Mouse (Mus musculus) embryonic facial prominence, embryonic 11.5 days (tissue): ENCODE measurements around the gene Gcdh. TPM values are rescaled to one million over a fixed set of nuclear protein-coding genes. Genes with fewer than 3 reads are reported as not detected.
"Not testable (repeated sequence)": the region's sequence is repeated elsewhere in the genome, so short reads cannot be mapped to it uniquely, and the experiment has no call there.

ENCODE experiments used
- ATAC-seq: fragments of 200-750 bp; cut with Nextera tagmentation; replicated peaks from 2 replicates; pipeline ENCODE4 v1.8.0; 2017; ENCODE audit warnings: low read depth; ENCODE audit not compliant: insufficient number of reproducible peaks, low FRiP score, low TSS enrichment
- DNase-seq: peaks from one replicate; pipeline ENCODE4 v3.0.0-alpha.2; 2015; ENCODE audit warnings: low spot score
- H3K27ac ChIP-seq: fragments of 300-500 bp; sonication (generic); replicated peaks from 2 replicates; pipeline ENCODE4 v1.5.1; 2014; ENCODE audit warnings: mild to moderate bottlenecking, low read depth, low read length, control low read depth
- H3K27me3 ChIP-seq: fragments of 300-500 bp; sonication (generic); 2 replicates; pipeline ENCODE4 v1.6.1; 2014; ENCODE audit warnings: mild to moderate bottlenecking, low read length, moderate library complexity, mixed read lengths; ENCODE audit not compliant: control insufficient read depth, insufficient read depth
- H3K36me3 ChIP-seq: fragments of 300-500 bp; sonication (generic); replicated peaks from 2 replicates; pipeline ENCODE4 v1.6.1; 2014; ENCODE audit warnings: low read depth, mild to moderate bottlenecking, low read length, moderate library complexity, mixed read lengths; ENCODE audit not compliant: control insufficient read depth, insufficient read depth
- H3K4me1 ChIP-seq: fragments of 300-500 bp; sonication (generic); 2 replicates; pipeline ENCODE4 v1.6.1; 2014; ENCODE audit warnings: low read length, mixed read lengths; ENCODE audit not compliant: control insufficient read depth, insufficient read depth
- H3K4me2 ChIP-seq: fragments of 300-500 bp; sonication (generic); 2 replicates; pipeline ENCODE4 v1.6.1; 2014; ENCODE audit warnings: low read depth, mild to moderate bottlenecking, control low read depth, low read length, moderate library complexity
- H3K4me3 ChIP-seq: fragments of 300-500 bp; sonication (generic); 2 replicates; pipeline ENCODE4 v1.5.1; 2014; ENCODE audit warnings: low read depth, low read length, control low read depth
- H3K9ac ChIP-seq: fragments of 300-500 bp; sonication (generic); replicated peaks from 2 replicates; pipeline ENCODE4 v1.6.1; 2014; ENCODE audit warnings: mild to moderate bottlenecking, control low read depth, low read length
- H3K9me3 ChIP-seq: fragments of 300-500 bp; sonication (generic); replicated peaks from 2 replicates; pipeline ENCODE4 v1.6.1; 2016; ENCODE audit warnings: mild to moderate bottlenecking, low read length, inconsistent platforms, mixed read lengths; ENCODE audit not compliant: control insufficient read depth
- WGBS: fragments of 180-500 bp; shearing (Covaris S2); extraction: QIAGEN DNeasy Blood & Tissue Kit; methylation state at CpG from one replicate; pipeline ENCODE4 v1.1.7; 2014; 5-methylcytosine and 5-hydroxymethylcytosine counted together
- polyA plus RNA-seq: library from polyadenylated mRNA; unstranded; fragments of >200 nt; fragmentation: Nextera tagmentation; extraction: Ambion mirVana; gene quantifications from 2 replicates; pipeline ENCODE4 v1.2.1, GENCODE M21; 2014

Gene Gcdh
- polyA plus RNA-seq, 1 experiment from 2014 or later: 40.3 TPM

DNA sequence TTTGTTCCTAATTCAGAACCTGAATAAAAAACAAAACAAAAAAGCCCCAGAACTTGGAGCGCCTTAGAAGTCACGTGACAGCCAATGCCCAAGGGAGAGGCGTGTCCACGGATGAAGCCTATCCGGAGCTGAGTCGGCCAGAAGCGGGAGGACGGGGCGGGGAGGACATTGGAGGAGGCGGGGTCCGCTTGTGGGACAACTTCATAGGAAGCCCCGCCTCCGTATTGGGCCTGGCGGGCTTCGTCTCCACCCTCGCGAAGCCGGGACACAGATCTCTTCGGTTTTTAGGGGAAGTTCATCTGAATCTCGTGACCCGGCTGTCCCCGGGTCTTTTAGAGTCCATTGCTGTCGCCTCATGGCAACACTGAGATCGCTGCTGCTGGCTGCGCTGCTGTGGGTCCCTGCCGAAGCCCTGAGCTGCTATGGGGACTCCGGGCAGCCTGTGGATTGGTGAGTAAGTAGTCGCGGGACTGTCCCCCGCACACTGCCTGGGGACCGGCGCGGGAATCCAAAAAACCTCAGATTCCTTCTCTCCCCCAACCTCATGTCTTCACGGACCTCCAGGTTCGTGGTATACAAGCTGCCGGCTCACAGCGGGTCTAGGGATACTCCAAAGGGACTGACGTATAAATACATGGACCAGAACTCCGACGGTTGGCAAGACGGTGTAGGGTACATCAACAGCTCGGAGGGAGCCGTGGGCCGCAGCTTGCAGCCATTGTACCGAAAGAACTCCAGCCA, 14.9 kb upstream of the Gcdh start, which contains the start of gene Dnase2a:
Gene Dnase2a, plus strand, starts transcription at position 140 of the 741 bp plus-strand sequence.
- no peak within 1 kb of the TSS for H3K27ac ChIP-seq
- peak within 1 kb of the TSS; percentile 67 for H3K9ac ChIP-seq
- no peaks in the 10 kb centered on the region for H3K36me3 ChIP-seq
- H3K9me3 ChIP-seq: no peaks in the 10 kb centered on the region
- DNase-seq (peak; percentile 100), ATAC-seq (peak; percentile 76)
- H3K4me2 ChIP-seq: peak within 1 kb of the TSS; percentile 78
- peak within 1 kb of the TSS; percentile 59 for H3K4me3 ChIP-seq
- peaks cover 3% of the 10 kb centered on the region; the same call in 1 of the 2 replicates for H3K4me1 ChIP-seq
- H3K27me3 ChIP-seq: peaks cover 24% of the 10 kb centered on the region
- under 1% methylated on average over 45 of the region's 45 CpGs for whole genome bisulfite sequencing

DNA sequence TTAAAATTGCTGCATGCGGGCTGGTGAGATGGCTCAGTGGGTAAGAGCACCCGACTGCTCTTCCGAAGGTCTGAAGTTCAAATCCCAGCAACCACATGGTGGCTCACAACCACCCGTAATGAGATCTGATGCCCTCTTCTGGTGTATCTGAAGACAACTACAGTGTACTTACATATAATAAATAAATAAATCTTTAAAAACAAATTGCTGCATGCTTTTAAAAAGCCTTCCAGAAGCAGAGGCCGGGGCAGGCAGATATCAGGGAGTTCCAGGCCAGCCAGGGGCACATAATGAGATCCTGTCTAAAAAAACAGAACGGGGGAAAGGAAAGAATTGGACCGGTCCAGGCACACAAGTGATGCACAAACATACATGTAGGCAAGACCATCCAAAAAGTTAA, 14.3 kb upstream of the Gcdh start:
- H3K4me3 ChIP-seq: peak overlapping the region; percentile 59
- not testable (repeated sequence) for H3K4me1 ChIP-seq, H3K27ac ChIP-seq, H3K36me3 ChIP-seq, H3K9me3 ChIP-seq, ATAC-seq, DNase-seq
- 0 out of 2 replicates have a peak overlapping the region, but pooled peaks have one; percentile 22 for H3K9ac ChIP-seq
- peak overlapping the region; percentile 78 for H3K4me2 ChIP-seq
- WGBS: 19% methylated on average over 7 of the region's 7 CpGs
- H3K27me3 ChIP-seq: peaks cover 18% of the 10 kb centered on the region

DNA sequence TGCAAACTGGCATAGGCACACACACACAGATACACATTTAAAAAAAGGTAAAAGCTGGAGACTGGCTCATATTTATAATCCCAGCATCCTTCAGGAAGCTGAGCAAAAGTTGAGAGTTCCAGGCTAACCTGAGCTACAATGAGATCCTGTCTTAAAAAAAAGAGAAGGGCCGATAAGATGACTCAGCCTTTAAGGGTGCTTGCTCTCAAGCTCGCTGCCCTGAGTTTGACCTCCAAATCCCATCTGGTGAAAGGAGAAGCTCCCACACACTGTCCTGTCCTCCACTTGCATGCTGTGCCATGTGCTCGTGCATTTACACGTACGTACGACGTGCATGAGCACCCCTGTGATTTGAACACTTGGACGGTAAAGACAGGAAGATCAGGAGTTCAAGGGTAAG, 13.8 kb upstream of the Gcdh start:
- no peaks in the 10 kb centered on the region for H3K36me3 ChIP-seq
- H3K9ac ChIP-seq: no peak overlapping the region
- H3K27ac ChIP-seq: no peak overlapping the region
- H3K4me2 ChIP-seq: no peak overlapping the region
- ATAC-seq (no peak), DNase-seq (no peak)
- H3K9me3 ChIP-seq: no peaks in the 10 kb centered on the region
- H3K4me1 ChIP-seq: peaks cover 3% of the 10 kb centered on the region; the same call in 1 of the 2 replicates
- WGBS: 71% methylated on average over 8 of the region's 8 CpGs
- H3K4me3 ChIP-seq: no peak overlapping the region
- H3K27me3 ChIP-seq: peaks cover 13% of the 10 kb centered on the region

DNA sequence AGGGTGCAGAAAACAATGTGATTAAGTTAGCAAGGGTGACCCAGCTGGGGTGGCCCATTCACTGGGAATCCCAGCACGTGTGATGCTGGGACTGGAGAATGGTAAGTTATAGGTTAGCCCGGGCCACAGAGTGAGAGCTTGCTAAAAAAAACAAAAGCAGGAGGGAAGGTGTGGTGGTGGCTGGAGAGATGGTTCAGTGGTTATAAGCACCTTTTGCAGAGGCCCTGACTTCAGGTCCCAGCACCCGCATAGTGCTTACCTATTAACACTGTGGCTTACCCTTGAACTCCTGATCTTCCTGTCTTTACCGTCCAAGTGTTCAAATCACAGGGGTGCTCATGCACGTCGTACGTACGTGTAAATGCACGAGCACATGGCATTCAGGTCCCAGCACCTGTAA, 13.3 kb upstream of the Gcdh start:
- H3K9ac ChIP-seq: no peak overlapping the region
- no peak overlapping the region for H3K4me2 ChIP-seq
- H3K36me3 ChIP-seq: no peaks in the 10 kb centered on the region
- no peaks in the 10 kb centered on the region for H3K9me3 ChIP-seq
- no peak for DNase-seq
- ATAC-seq: no peak
- no peak overlapping the region for H3K27ac ChIP-seq
- WGBS: 90% methylated on average over 9 of the region's 9 CpGs
- peaks cover 3% of the 10 kb centered on the region; the same call in 1 of the 2 replicates for H3K4me1 ChIP-seq
- H3K27me3 ChIP-seq: peaks cover 9% of the 10 kb centered on the region
- H3K4me3 ChIP-seq: no peak overlapping the region

DNA sequence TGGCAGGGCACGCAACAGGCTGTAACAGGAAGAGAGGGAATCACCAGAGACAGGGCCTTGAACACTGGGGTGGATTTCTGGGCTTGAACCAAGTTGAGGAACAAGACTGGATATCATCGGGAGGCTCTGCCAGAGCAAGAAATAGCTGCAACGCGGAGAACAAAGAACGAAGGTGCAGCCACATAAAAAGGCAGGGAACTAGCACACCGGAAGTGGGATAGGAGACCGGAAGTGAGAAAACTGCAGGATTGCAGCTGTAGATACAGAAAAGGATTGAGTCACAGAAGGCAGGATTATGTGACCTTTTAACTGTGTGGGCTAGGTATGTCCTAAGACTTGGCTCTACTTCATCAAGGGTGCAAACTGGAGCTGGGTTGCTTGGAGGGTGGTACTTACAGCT, 10.6 kb upstream of the Gcdh start:
- no peak for DNase-seq
- H3K27me3 ChIP-seq: peaks cover 3% of the 10 kb centered on the region
- no peak overlapping the region for H3K4me2 ChIP-seq
- H3K9ac ChIP-seq: no peak overlapping the region
- WGBS: 89% methylated on average over 7 of the region's 7 CpGs
- H3K36me3 ChIP-seq: no peaks in the 10 kb centered on the region
- H3K9me3 ChIP-seq: no peaks in the 10 kb centered on the region
- H3K4me3 ChIP-seq: no peak overlapping the region
- H3K27ac ChIP-seq: no peak overlapping the region
- peaks cover 3% of the 10 kb centered on the region; the same call in 1 of the 2 replicates for H3K4me1 ChIP-seq
- ATAC-seq: no peak

DNA sequence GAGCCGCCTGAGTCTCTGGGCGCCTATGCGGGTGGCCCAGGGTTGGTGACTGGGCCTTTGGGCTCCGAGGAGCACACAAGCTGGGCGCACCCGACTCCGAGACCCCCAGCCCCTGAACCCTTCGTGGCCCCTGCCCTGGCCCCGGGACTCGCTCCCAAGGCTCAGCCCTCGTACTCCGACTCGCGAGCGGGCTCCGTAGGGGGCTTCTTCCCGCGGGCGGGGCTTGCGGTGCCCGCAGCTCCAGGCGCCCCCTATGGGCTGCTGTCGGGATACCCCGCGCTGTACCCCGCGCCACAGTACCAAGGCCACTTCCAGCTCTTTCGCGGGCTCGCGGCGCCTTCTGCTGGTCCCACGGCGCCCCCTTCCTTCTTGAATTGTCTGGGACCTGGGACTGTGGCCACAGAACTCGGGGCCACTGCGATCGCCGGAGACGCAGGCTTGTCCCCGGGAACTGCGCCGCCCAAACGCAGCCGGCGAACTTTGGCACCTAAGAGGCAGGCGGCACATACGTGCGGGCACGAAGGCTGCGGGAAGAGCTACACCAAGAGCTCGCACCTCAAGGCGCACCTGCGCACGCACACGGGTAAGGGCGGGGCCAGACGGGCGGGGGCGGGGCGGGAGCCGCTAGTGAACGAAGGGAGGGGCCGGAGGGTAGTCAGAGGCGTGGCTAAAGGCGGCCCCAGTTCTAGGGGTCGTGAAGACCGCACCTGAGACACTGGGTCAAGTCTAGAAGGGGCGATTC, 9.4 kb upstream of the Gcdh start:
- 0 out of 2 replicates have a peak overlapping the region, but pooled peaks have one; percentile 38 for H3K27ac ChIP-seq
- no peaks in the 10 kb centered on the region for H3K4me1 ChIP-seq
- peak overlapping the region; percentile 80 for H3K9ac ChIP-seq
- H3K4me2 ChIP-seq: peak overlapping the region; percentile 97
- peak overlapping the region; percentile 61 for H3K4me3 ChIP-seq
- WGBS: under 1% methylated on average over 67 of the region's 68 CpGs
- H3K27me3 ChIP-seq: no peaks in the 10 kb centered on the region
- no peaks in the 10 kb centered on the region for H3K36me3 ChIP-seq
- DNase-seq (peak; percentile 91), ATAC-seq (peak; percentile 76)
- no peaks in the 10 kb centered on the region for H3K9me3 ChIP-seq

DNA sequence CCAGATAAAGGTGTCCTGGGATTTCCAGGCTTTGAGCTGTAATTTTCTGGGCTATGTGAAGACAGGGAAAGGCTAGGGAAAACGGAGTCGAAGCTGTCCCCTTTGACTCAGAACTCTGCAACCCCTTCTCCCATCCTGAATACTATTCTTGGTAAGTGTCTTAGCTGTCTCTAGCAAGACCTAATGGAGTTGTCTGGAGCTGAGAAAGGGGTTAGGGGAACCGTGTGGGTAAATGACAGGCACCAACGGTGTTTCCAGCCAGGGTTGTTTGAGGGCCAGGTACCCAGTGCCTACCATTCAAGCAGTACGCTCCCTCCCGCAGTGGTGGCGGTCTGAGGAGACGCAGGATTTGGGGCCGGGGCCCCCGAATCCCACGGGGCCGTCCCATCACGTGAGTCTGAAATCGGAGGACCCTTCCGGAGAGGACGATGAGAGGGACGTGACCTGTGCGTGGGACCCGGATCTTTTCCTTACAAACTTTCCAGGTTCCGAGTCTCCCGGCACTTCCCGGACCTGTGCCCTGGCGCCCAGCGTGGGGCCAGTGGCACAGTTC, 8.7 kb upstream of the Gcdh start:
- Histone ChIP-seq H3K9me3 (no peaks in the 10 kb centered on the region), H3K36me3 (no peaks in the 10 kb centered on the region), H3K27ac (no peak overlapping the region), H3K4me1 (no peaks in the 10 kb centered on the region), H3K9ac (peak overlapping the region; percentile 80), H3K4me2 (peak overlapping the region; percentile 97), H3K27me3 (no peaks in the 10 kb centered on the region), H3K4me3 (peak overlapping the region; percentile 61)
- 3% methylated on average over 24 of the region's 24 CpGs for WGBS
- DNase-seq (peak; percentile 38), ATAC-seq (peak; percentile 16; the same call in 1 of the 2 replicates)
